Mouse (Mus musculus): ENCODE results near the gene Cers5. TPM values are rescaled to one million over a fixed set of nuclear protein-coding genes. Genes with fewer than 3 reads are reported as not detected.
A peak's percentile ranks its signal among the peaks of the same experiment; 100 is the strongest.

Gene Cers5
- total RNA-seq, 2 experiments from 2014 or later, result 29.3 to 31.3 TPM

GRCm38 (mm10) chr15:99724292-99725021 is 48.2 kb downstream of the Cers5 start:
- DNase-seq, result peak; percentile 91

- DNase-seq, result peak; percentile 73
These were observed 49.0 kb downstream of the Cers5 start for GRCm38 (mm10) chr15:99723515-99724291.

GRCm38 (mm10) chr15:99723120-99723514 is 49.6 kb downstream of the Cers5 start:
- DNase-seq, result no peak

GRCm38 (mm10) chr15:99721921-99722743 is 50.6 kb downstream of the Cers5 start:
- no peak for DNase-seq

GRCm38 (mm10) chr15:99719865-99720264 is 52.8 kb downstream of the Cers5 start:
- DNase-seq, result no peak

GRCm38 (mm10) chr15:99718461-99719021 is 54.1 kb downstream of the Cers5 start:
- DNase-seq, result no peak

GRCm38 (mm10) chr15:99717386-99718334 is 55.0 kb downstream of the Cers5 start, which contains the start of gene Gpd1:
Gpd1 (plus strand) TSS chr15:99717515.
- DNase-seq, result peak; percentile 66

- DNase-seq, result no peak
These were observed 55.9 kb downstream of the Cers5 start for GRCm38 (mm10) chr15:99716814-99717213.

GRCm38 (mm10) chr15:99715982-99716746 is 56.5 kb downstream of the Cers5 start:
- no peak for DNase-seq

GRCm38 (mm10) chr15:99715361-99715865 is 57.3 kb downstream of the Cers5 start:
- DNase-seq, result no peak

GRCm38 (mm10) chr15:99714858-99715257 is 57.8 kb downstream of the Cers5 start:
- DNase-seq, result peak; percentile 85

GRCm38 (mm10) chr15:99714206-99714605 is 58.5 kb downstream of the Cers5 start:
- no peak for DNase-seq

- DNase-seq, result no peak
These were observed 59.1 kb downstream of the Cers5 start for GRCm38 (mm10) chr15:99713569-99713968.

- no peak for DNase-seq
These were observed 59.8 kb downstream of the Cers5 start for GRCm38 (mm10) chr15:99712666-99713559.

GRCm38 (mm10) chr15:99711491-99711890 is 61.2 kb downstream of the Cers5 start:
- DNase-seq, result no peak

- DNase-seq, result no peak
These were observed 62.2 kb downstream of the Cers5 start for GRCm38 (mm10) chr15:99710221-99711190.

- no peak for DNase-seq
These were observed 64.5 kb downstream of the Cers5 start for GRCm38 (mm10) chr15:99708176-99708575.
